Mouse (Mus musculus): ENCODE results near the gene Fam43b. TPM values are rescaled to one million over a fixed set of nuclear protein-coding genes. Genes with fewer than 3 reads are reported as not detected.

Gene Fam43b
- polyA plus RNA-seq, 1 experiment from 2014 or later: 9.1 TPM

GRCm38 (mm10) chr4:138344891-138345545 is 51.3 kb downstream of the Fam43b start:
- no peak overlapping the region for H3K4me3 ChIP-seq (ENCODE audit: low read depth, low read length)
- 70% methylated on average over 9 of the region's 9 CpGs for WGBS
- no peak overlapping the region for H3K4me2 ChIP-seq (ENCODE audit: low read depth, low read length)
- H3K4me1 ChIP-seq (ENCODE audit: control insufficient read depth, insufficient read depth, low read length): no peaks in the 10 kb centered on the region
- no peaks in the 10 kb centered on the region for H3K9me3 ChIP-seq (ENCODE audit: control insufficient read depth, low read length)
- no peak for ATAC-seq (ENCODE audit: low read depth)
- H3K27ac ChIP-seq (ENCODE audit: low read depth, low read length): no peak overlapping the region
- H3K9ac ChIP-seq (replicated peaks; ENCODE audit: low read depth, low read length): no peak overlapping the region
- H3K36me3 ChIP-seq (ENCODE audit: control insufficient read depth, insufficient read depth, low read length): no peaks in the 10 kb centered on the region
- H3K27me3 ChIP-seq (ENCODE audit: control insufficient read depth, insufficient read depth, low read length): no peaks in the 10 kb centered on the region

Other genes with a start within 250 kb of the Fam43b start
- gene Hp1bp3, start 180.2 kb downstream of the Fam43b start, polyA plus RNA-seq (2014; fragmentation: Nextera tagmentation; extraction: Ambion mirVana): 181 and 197 TPM in 2 replicates
- gene Sh2d5, start 146.1 kb downstream of the Fam43b start, polyA plus RNA-seq (2014; fragmentation: Nextera tagmentation; extraction: Ambion mirVana): 12.8 and 14.8 TPM in 2 replicates
- gene Kif17, start 146.1 kb downstream of the Fam43b start, polyA plus RNA-seq (2014; fragmentation: Nextera tagmentation; extraction: Ambion mirVana): 3.7 and 4.3 TPM in 2 replicates
- gene Ddost, start 91.8 kb downstream of the Fam43b start, polyA plus RNA-seq (2014; fragmentation: Nextera tagmentation; extraction: Ambion mirVana): 190 and 208 TPM in 2 replicates
- gene Pink1, start 70.2 kb downstream of the Fam43b start, polyA plus RNA-seq (2014; fragmentation: Nextera tagmentation; extraction: Ambion mirVana): 49.0 and 67.6 TPM in 2 replicates
- gene Cda, start 28.5 kb downstream of the Fam43b start, polyA plus RNA-seq (2014; fragmentation: Nextera tagmentation; extraction: Ambion mirVana): 7.9 and 8.5 TPM in 2 replicates
- gene Mul1, start 38.1 kb upstream of the Fam43b start, polyA plus RNA-seq (2014; fragmentation: Nextera tagmentation; extraction: Ambion mirVana): 15.3 and 18.6 TPM in 2 replicates
- gene Camk2n1, start 57.8 kb upstream of the Fam43b start, polyA plus RNA-seq (2014; fragmentation: Nextera tagmentation; extraction: Ambion mirVana): 19.6 and 25.8 TPM in 2 replicates
- 0.59 and 0.80 TPM in 2 replicates for gene Vwa5b1, start 239.4 kb upstream of the Fam43b start, polyA plus RNA-seq (2014; fragmentation: Nextera tagmentation; extraction: Ambion mirVana)